Mouse (Mus musculus) hindlimb bud, embryonic 11.5 days (tissue): ENCODE measurements around the gene Cux2.

Experiments used
- DNase-seq: peaks from one replicate; pipeline ENCODE4 v3.0.0-alpha.2; 2012; ENCODE audit warnings: low read depth, low spot score; ENCODE audit errors: extremely low spot score

Cux2 gene

DNA sequence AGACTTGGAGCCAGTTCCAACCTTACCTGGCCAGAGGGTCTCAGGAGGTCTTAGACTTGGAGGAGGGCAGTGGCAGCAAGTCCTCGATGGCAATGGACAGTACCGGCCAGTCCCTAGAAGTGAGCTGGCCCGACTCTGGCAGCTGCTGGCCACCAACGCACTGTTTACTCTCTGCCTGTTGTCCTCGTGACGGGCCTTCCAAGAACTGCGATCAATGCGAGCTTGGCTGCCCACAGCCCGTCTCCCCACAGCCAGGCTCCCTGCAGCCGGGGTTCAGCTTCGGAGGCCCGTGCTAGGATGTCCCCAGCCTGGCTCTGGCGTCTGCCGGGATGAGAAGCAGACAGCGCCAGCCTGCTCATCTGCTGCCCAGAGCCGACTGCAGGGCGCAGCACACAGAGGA is 30.6 kb downstream of the Cux2 start:
- no peak for DNase-seq

DNA sequence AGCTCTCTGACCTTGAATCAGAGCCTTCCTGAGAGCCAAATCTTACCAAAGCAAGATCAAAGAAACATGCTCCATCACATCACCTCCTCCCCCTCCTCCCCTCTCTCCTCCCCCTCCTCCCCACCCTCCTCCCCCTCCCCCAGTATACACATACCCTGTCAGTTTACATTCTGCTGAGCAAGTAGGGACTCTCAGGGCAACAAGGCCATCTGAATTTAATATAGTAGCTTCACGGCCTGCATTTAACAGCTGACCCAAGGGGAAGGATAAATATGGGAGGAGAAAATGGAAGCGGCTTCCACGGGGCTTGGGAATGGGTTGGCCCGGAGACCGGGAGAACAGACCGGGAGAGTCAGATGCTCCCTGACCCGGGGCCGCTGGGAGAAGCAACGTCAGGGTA is 32.1 kb downstream of the Cux2 start:
- no peak for DNase-seq

DNA sequence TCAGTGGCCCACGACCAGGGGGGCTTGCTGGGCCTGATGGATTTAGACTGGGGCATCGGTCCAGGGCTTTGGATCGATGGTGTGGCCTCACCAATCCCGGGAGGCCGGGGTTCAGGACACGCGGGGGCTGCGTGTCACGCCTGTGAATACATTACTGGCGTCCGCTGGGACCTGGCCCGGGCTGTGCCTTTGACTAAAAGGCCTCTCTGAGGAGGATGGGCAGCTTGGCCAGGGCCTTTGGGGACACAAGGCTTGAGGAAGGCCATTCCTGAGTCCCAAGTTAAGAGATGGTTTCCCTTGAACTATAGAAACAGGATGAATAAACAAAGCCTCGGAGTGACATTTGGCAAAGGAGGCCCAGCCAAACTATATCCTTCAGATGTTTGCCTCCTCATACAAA is 32.6 kb downstream of the Cux2 start:
- no peak for DNase-seq

DNA sequence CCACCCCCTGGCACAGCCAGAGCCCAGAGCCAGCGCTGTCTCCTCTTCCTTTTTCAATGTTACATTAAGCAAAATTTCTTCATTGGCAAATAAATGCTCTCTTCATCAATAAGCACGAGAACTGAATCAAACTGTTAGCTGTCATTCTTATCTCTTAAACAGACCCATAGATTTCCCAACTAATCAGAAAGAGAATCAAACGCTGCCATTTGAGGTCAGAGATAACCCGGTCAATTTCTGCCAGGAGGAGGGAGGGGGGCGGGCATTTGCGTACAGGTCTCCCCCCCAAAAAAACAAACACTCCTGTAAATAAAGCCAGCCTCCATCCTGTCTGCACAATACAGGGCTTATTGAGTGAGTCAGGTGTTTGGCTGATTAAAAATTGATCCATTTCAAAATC is 33.2 kb downstream of the Cux2 start:
- DNase-seq = no peak

DNA sequence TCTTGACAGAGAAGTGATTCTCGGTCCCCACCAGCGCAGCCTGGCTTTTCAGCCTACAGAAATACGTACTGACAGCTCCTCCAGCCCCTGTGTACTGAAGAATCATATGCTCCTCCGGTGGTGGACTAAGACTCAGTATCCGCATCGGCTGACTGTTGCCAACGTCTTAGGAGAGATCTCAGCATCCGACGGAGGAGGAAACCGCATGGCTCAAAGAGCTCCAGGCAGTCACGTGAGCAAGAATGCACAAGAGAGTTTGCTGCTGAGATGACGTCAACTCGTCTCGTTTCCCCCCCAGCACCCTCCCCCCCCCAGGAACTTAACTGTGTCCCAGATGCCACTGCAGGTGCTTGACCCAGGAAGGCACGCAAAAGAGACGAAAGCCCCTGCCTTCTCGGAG is 34.8 kb downstream of the Cux2 start:
- no peak for DNase-seq

DNA sequence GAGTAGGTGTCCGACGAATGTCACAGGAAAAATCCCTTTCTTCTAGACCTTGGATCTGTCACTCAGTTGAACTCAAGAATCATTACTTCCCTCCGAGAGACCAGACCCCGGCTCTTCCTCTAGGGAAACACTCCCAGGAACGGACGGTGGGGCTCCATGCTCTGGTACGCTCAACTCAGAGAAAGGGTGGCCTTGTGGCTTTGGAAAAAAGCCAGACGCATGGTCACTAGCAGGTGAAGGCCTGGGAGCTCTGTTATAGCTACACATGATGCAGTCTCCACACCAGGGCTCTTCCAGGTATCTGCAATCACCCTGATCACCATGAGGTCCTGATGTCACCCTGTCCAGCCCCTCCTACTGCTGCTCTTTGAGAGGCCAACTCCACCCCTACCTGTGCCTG is 35.2 kb downstream of the Cux2 start:
- DNase-seq = no peak

DNA sequence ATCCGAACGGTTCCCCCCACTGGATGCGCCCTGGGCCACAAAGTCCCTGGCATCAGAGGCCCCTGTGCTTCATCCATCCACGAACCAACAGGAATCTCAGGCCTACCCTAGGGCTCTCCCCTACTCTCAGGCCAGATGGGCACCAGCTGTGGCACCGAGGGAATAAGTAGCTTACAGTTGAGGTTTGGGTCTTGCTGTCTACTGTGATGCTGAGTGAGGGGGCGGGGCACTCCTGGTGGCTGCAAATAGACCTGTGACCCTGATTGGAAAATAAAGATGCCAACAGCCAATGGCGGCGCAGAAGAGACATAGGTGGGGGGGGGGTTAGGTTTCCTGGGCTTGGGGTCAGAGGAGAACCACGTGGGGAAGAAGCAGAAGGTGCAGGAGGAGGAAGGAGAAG is 38.6 kb downstream of the Cux2 start:
- DNase-seq = no peak

DNA sequence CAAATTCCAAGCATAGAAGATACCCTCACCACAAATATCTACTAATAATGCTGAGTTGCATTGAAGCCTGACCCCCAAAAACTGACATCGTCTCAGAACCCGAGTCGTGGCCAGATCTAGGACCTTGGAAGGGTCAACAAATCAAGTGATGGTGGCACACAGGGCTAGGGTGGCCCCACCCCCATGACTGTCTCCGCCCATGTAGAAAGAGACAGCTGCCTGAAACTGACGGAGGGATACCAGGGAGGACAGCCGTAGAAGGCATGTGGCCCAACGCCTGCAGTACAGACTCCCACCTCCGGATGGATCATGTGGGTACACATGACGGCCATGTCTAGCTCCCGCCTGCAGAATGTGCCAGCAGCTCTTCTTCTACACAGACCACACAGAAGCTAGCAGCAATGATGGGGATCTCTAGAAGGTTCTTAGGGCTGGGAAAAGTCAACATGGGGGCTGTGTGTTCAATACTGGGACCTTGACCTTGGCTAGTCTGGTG is 41.9 kb downstream of the Cux2 start:
- DNase-seq = no peak

DNA sequence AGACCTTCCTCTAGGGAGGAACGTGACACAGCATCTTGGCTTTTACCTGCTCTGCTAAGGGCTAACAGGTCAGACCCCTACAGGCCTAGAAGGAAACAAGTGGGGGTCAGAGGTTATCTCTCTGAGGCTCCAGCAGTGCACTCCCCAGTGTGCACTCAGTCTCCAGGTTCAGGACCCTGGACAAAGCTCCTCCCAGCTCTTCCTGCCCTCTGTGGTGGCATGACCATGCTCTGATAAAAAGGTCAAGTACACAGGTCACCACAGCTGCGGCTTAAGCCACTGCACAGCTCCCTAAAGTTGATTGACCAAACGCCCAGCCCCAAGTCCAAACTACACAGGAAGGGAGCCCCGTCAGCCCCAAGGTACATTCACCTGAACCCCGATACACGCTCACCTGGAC is 46.4 kb downstream of the Cux2 start:
- no peak for DNase-seq

DNA sequence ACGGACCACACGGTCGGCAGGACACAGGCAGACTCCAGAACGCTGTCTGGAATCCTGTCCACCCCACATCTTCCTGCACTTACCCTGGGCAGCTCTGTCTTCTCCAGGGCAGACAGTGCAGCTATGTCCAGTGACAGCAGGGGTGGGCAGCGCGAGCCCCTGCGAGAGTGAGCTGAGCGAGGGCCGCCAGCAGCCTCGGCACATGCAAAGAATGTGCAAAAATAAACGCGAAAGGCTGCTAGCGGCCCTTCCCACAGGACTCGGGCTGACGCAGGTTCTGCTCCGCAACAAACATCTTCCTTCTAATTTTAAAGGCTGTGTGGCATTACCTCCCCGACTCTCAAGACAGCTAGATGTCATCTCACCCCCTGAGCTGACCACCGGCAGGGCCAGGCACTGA is 47.8 kb downstream of the Cux2 start:
- DNase-seq = no peak

DNA sequence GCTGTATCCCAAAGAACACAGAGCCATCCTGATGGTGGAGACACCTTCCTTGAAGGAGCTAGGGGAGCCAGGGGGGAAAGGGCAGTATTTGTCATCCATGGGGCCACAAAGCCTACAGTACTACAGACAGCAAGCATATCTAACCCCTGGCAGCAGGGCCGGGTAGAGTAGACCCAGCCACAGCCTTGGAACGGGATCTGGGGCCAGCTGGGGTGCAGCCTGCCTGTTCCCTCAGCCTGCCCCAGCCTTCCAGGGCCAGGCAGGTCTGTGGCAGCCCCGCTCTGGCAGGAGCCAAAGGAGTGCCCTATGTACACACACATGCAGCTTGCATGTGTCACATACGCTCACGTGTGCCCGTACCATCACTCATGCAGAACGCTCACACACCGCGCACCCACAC is 48.6 kb downstream of the Cux2 start:
- DNase-seq = no peak

DNA sequence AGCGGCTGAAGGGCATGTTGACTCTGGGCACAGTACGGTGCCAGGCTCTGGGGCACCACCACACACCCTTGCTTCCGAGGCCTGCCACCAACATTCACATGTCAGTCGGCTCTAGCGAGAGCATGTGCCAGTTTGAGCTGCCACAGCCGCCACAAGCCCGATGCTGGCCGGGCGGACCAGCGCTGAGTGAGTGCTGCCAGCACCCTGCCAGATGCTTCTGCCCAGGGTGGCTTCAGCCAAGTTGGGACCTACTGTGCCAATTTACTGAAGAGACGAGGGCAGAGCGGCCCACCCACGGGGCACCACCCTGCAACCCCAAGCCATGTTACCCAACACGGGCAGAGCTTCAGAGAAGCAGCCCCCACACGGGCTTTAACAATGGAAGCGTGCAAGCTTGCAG is 49.5 kb downstream of the Cux2 start:
- no peak for DNase-seq

DNA sequence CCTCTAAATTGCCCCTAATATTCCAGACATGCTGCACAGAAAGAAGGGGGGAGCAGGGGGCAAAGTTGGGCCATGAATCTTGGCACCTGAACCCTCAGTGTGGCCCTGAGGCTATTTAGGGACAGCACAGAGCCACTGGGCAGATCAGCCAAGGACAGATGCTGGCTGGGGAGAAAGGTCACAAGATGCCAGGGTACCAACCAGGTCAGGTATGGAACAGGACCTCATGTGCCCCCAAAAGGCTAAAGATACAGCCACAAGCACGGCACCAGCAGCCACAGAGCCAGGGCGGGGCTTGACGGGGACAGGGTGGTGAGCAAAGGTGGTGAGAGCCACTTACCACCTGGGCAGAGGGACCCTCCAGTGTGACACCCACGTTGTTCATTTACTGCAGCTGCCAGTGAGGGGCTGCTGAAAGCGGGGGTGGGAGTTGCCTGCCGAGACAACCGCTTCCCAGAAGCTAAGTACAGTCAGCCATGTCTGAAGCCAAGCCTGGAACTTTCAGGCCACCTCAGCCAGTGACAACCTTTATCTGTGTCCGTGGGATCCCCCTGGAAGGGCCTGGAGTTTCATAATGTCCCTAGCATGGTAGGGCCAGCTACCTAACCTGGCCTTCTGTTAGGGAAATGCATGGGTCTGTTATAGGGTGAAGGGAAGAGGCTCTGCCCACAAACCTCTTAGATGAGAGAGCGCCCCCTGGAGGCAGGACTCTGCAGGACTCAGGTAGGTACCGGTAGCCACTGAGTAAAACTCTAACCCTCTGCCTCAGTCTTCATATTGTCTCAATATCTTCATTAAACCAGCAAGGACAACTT is 50.7 kb downstream of the Cux2 start:
- peak; percentile 35 for DNase-seq

DNA sequence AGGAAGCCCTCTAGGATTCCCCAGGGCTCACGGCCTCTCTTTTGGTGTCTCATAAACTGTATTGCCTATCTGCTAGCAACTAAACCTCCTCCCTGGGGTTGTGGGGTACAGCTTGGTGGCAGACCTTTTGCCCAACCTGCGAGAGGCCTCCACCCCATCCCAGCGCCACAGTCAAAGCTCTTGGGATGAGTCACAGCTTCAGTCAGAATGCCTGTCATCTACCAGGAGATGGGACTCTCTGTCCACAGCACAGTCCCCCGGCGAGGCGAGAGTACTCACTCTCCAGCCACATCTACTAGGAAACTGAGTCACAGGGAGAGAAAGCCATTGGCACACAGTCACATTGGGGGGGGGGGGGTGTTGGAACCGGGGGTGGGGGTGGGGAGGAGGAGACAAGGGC is 51.6 kb downstream of the Cux2 start:
- DNase-seq = no peak

DNA sequence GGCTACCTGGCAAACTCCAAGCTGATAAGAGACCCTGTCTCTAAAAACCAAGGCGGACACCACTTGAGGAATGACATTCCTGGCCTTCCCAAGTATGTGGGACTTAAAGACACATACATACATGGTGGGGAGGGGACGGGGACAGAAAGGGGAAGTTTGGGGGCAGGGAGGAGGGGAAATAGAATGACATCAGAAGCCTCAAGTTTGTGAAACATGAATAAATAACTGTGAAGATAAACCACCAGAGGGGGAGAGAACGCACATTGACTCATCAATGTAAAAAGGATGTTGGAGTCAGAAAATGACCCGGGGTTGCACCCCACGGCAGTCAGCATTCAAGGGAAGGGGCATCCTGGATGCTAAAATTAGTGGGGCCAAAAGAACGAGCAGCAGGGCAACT is 53.2 kb downstream of the Cux2 start:
- no peak for DNase-seq

DNA sequence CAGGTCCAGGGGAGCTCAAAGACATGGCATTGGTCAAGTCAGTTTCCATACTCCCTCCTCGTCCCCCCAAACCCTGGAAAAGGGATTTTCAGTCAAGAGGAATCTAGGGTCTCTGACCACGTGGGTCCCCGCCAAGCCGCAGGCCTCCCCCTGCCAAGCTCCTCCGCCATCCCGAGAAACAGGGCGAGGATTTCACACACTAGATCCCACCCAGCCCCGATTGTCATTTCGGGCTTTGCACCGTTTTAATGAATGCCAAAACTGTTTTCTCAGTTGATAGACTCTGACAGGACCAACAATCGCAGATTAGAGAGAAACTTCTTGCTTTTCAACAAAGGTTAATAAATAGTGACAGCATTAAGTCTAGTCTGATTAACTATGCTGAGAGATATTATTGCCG is 55.1 kb downstream of the Cux2 start:
- no peak for DNase-seq

DNA sequence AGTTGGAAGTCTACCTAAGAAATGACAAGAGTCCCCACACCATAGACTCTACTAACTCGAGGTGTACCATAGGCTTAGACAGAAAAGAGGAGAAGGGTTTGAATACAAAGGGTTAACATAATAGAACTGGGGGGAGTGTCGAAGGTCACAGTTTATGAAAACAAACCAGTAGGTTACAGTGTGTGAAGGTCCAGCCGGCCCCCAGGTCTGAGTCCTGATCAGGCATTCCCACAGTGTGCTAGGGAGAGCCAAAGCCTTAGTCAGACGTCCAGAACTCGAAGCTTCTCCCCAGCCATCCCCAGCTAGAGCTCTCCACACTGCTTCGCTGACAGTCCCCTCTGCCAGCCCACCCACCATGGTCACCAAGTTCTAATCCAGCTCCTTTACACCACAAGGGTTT is 58.0 kb downstream of the Cux2 start:
- DNase-seq = no peak

DNA sequence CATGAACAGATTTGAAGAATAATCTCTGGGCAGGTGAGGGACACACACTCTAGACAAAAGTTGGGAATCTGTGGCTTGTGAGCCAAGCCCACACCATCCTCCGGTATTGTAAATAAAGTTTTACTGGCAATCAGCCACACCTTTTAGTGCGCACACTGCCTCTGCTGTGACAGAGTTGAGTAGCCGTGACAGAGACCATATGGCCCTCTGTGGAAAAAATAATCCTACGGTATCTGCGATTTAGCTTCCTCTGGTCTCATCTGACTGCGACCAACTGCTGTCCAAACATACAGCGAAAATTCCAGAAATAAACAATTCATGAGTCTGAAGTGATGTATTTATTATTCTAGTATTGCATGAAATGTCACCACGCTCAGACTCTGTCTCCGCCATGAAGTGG is 64.0 kb downstream of the Cux2 start:
- no peak for DNase-seq

DNA sequence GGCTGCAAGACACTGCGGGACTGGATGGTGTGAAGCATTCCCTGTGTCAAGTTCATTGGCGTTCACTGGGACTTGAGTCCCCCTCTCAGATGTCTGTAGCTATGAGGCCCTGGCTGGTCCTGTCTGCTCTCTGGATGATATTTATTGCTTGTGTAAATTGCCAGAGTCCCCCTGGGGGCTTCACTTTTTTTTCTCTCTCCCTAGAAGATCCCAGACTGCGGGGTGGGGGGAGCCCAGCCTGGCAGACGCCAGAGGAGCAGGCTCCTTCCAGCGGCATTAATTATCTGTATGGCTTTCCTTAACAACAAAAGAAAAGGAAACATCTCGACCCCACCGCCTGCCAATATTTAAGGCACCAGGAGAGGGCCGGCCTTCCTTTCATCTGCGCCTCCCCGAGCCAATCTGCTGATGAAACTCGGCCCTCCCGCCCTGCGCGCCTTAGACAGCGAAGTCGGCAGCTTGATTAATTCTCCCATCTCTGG is 68.2 kb downstream of the Cux2 start:
- no peak for DNase-seq

DNA sequence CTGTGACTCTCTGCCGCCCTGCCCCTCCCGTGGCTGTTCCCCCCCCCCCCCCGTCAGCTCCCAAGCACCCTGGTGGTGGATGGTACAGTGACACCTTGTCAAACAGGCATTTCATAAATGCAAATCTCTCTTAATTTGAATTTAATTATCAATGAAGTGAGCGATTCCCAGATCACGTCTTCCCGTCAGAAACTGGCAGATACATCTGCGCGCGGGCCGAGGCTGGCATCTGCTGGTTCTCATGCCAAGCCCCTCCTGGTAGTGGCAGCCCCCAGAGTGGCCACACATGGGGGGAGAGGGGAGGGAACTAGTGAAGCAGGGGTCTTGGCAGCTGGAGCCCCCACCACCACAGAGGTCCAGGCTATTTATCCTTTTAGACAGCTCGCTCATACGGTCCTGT is 73.6 kb downstream of the Cux2 start:
- DNase-seq = no peak

DNA sequence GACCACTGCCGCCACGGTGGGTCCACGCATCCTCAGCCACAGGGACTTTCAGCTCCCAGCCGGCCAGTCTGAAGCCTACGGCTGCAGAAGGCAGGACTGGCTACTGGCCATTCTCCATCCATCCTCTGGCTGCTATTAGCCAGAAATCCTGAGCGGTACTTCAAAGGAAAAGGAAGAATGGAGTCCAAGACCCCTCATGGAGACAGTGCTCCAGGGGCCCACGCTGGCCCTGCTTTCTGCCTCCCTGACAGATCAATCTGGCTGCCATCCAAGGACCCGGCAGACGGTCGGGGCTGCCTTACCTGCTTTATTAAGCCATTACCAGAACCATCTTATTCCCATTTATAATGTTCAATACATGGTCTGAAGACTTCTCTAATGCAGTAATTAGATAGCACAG is 76.4 kb downstream of the Cux2 start:
- DNase-seq = no peak

DNA sequence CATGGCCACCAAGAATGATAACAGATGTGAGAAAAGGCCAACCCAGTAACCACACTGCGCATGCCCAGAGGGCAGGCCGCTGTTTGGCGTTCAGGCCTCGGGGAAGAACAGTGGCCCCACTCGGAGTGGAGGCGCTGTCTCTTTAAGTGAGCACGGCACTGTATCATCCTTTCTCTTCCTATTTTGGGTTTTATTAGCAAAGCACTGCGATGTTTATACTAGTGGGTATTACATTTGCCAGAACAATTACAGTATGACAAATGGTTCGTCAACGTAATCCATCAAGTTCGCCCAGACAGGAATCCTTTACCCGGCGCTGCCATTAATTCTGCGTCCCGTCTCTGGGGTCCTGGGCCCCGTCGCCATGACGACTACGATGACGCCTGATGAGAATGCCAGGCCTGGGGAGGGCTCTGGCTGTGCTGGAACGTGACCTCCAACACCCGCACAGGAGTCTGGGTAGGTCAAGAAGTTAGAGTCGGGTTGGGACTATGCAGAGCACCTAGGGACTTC is 77.2 kb downstream of the Cux2 start:
- DNase-seq = no peak

DNA sequence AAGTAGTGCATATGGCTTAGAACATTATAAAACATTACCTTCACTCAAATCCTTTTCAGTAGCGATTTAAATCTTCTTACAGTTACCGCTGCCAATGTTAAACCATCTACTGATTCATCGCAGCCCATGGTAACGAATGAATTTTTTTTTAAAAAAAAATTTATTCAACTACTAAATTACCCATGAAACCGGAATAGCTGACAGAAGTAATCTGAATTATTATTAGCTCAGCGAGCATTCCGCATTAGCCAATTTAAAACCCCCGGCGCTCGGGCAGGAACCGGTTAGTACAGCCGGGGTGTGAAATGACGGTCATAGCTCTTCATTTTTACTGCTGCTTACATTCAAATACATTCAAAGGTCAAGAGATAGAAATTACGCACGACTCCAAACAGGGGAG is 80.9 kb downstream of the Cux2 start:
- no peak for DNase-seq
